Mouse (Mus musculus) common myeloid progenitor, adult 5-6 weeks (primary cell): ENCODE data around the gene Sulf2. TPM values are rescaled to one million over a fixed set of nuclear protein-coding genes. Genes with fewer than 3 reads are reported as not detected.

Experiments
- ATAC-seq: replicated peaks from 2 replicates; pipeline ENCODE4 v1.8.0; 2016; ENCODE audit warnings: low read depth, mild to moderate bottlenecking, moderate TSS enrichment, inconsistent platforms; ENCODE audit not compliant: poor library complexity, severe bottlenecking
- total RNA-seq: library from RNA; stranded (forward); fragments of 200-1000, 187-1606 nt; gene quantifications from 2 replicates; pipeline ENCODE4 v1.2.3, GENCODE M21; 2017

The Sulf2 gene
- total RNA-seq, 1 experiment from 2014 or later, result 0.41 TPM

GRCm38 (mm10) chr2:166179457-166180101 is 24.1 kb upstream of the Sulf2 start:
- ATAC-seq, result no peak

- ATAC-seq, result no peak
These were observed 20.2 kb upstream of the Sulf2 start for GRCm38 (mm10) chr2:166175552-166176136.

GRCm38 (mm10) chr2:166175145-166175544 is 19.7 kb upstream of the Sulf2 start:
- no peak for ATAC-seq

DNA sequence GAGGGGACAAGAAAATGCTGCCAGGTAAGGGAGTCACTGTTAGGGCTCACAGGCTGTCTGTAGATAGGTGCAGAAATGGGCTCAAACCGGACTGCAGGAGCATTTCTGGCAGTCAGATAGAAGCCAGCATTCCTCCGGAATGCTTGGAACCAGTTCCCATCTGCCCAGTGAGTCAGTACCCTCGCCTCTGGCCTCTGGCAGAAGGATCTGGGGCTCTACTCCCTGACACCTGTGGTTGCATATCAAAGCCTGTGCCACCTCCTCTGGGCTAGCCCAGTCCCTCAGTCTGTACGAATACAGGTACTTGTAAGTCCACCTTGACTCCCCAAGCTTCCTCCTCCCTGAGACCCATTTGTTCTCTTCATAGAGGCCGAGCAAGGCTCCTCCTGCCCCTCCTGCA is 17.7 kb upstream of the Sulf2 start:
- no peak for ATAC-seq

DNA sequence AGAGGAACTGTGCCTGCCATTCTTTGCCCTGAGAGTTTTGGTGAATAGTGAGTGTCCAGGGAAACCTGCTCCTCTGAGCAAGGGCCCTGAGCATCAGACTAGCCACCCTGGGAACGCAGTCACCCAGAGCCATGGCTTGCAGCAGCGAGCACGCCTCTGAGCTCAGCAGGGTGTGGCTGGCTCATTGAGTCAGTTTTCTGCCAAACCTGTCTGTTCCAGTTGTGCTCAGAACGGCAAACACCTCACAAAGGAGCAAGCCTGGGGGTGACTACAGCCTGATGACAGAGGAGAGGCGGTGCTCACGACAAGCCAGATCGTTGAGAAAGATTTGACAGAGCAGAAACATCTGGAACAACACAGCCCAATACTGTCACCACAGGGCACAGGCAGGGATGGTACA is 14.7 kb upstream of the Sulf2 start:
- 0 out of 2 replicates have a peak, but pooled peaks have one; percentile 3 for ATAC-seq

- ATAC-seq, result 0 out of 2 replicates have a peak, but pooled peaks have one; percentile 20
These were observed 13.4 kb upstream of the Sulf2 start for GRCm38 (mm10) chr2:166168868-166169267.

DNA sequence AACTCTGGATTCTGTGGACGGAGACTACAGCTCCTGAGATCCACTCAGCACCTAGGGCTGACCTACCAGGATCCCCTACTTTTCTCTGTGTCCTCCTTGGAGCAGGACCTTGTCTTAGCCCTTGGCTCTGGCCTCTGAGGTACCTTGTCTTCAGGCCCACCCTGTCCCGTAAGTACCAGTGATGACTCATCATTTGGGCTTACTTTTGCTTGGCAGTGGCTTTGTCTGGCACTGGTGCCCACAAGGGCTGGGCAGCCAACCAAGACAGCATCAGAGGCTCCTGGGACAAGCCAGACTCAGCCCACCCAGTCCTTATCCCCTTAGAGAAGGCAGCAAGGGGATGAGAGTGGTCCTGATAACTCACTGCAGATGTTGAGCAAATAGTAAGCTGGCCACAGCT is 11.9 kb upstream of the Sulf2 start:
- ATAC-seq, result 0 out of 2 replicates have a peak, but pooled peaks have one; percentile 27

DNA sequence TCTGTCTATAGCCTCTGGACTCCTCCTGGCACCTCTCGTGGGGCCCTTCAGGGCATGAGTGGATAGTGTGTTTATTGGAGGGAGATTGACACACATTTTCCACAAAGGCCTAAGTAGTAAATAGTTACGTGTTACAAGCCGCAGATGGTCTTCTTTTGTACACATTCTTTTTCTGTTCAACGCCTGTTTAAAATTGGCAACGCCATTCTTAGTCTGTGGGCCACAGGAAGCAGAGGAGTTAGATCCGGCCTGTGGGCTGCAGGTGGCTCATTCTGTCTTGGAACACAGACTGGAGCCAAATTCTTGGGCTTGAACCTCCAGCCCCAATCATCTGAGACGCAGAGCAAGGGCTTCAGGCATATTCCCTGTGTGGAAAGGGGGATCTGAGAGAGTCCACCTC is 9.9 kb upstream of the Sulf2 start:
- no peak for ATAC-seq

GRCm38 (mm10) chr2:166164601-166165000 is 9.1 kb upstream of the Sulf2 start:
- ATAC-seq, result peak; percentile 27

- ATAC-seq, result no peak
These were observed 8.5 kb upstream of the Sulf2 start for GRCm38 (mm10) chr2:166163917-166164316.

DNA sequence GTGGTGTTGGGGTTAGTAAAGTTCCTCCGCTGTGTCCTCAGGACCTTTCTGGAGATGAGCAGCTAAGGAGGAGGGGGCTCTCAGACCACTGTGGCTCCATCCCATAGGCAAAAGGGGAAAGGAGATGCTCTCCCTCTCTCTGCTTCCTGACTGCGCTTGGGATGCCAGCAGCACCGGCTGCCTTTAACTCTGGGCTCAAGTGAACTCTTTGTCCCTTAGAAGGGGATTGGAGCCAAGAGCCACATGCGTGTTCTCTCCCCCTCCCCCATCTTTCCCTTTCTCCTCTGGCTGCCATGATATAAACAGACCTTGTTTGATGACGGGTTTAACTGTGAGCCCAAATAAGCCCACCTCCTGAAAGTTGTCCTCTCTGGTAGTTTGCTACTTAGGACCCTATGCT is 7.8 kb upstream of the Sulf2 start:
- no peak for ATAC-seq

GRCm38 (mm10) chr2:166162160-166162559 is 6.7 kb upstream of the Sulf2 start:
- ATAC-seq, result no peak

DNA sequence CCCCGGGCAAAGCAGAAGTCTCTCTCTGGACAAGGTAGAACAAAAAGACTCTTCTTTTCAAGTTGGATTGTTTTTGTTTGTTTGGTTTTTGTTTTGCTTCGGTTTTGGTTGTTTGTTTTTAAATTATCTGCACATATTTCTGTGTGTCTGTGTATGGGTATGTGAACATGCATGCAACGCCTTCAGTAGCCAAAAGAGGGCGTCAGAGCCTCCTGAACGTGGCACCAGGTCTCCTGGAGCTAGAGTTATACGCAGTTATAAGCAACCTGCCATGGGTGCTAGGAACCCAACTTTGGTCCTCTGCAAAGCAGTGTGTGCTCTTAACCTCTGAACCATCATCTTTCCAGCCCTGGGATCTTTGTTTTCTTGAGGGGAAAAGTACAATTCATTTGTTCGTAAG is 3.8 kb upstream of the Sulf2 start:
- ATAC-seq, result no peak

DNA sequence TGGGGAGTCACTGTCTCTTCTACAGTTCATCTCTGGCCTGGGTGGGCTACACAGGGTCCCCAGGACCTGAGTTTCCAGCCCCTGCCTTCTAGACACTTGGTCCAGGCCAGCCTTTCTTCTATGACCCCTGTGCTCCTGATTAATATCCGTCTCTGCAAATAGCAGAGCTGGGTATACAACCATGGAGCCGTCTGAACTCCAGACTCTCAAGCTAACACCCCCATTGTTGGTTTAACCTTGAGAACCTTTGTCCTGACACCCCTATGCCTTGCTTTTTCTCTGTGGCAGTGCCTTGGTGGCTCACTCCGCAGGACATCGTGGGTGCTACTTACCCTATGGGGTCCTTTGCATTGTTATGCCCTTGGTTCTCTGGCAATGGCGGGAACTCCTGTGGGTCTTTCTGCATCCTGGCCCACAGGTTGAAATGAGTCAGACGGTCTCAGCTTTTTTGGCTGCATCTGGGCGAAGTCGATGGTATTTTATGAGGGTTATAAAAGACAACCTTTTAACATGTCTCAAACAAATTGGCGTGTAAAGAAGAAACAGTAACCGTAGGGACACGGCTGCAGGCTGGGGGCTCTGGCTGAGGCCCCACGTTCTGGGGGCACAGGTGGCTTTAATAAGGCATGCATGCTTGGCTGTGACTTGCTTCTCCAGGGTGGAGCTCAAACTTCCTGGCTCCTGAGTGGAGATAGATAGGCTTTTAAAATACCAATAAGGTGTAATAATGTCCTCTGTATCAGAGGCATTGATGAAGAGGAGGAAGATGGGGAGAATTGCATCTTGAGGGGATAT is 2.5 kb upstream of the Sulf2 start:
- no peak for ATAC-seq

- no peak for ATAC-seq
These were observed 1.7 kb upstream of the Sulf2 start for GRCm38 (mm10) chr2:166157144-166157543.

DNA sequence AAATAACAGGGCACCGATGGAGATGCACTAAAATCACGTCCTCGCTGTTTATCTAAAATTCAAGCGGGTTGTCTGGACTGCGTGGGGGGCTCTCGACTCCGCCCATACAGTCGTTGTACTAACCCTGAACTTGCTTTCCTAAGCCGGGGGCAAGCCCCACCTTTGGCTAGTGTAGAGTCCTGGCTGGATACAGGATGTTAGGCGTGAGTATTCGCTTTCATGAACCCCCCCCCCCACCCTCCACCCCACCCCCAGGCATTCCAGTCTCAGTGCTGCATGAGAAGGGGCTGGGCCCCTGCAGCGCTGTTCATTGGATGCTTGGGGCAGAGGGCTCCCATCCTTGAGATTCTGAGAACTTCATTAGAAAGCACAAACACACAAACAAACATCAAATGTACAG is 659 bp upstream of the Sulf2 start:
- ATAC-seq, result no peak

DNA sequence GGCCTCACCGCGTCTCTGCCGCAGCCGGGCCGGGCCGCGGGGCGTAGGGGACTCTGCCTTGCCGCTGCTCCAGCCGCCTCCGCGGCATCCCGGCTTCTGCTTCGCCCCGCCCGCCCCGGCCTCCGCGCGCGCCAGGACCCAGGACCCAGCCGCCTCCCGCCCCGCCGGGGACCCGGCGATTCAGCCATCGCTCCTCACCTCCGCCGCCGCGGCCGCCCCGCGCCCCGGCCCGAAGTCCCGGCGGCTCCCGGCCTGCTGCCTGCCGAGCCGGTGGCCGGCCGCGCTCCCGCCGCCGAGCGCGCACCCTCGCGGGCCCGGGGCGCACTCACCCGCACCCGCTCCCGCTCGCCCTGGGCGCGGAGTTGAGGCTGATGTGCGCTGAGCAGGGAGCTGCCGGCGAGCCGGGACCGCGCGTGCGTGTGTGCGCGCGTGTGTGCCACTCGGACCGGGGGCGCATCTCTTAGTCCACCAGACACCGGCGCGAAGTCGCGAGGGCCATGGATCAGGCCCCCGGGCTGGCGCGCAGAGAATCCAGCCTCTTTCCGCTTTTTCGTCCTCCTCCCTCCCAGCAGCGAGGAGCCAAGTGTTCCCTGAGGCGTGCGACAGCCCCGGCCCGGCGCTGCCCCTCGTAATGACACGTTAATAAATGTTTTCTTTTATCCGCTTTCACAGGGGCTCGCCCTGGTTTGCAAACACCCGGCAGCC is 562 bp downstream of the Sulf2 start:
- ATAC-seq, result no peak

DNA sequence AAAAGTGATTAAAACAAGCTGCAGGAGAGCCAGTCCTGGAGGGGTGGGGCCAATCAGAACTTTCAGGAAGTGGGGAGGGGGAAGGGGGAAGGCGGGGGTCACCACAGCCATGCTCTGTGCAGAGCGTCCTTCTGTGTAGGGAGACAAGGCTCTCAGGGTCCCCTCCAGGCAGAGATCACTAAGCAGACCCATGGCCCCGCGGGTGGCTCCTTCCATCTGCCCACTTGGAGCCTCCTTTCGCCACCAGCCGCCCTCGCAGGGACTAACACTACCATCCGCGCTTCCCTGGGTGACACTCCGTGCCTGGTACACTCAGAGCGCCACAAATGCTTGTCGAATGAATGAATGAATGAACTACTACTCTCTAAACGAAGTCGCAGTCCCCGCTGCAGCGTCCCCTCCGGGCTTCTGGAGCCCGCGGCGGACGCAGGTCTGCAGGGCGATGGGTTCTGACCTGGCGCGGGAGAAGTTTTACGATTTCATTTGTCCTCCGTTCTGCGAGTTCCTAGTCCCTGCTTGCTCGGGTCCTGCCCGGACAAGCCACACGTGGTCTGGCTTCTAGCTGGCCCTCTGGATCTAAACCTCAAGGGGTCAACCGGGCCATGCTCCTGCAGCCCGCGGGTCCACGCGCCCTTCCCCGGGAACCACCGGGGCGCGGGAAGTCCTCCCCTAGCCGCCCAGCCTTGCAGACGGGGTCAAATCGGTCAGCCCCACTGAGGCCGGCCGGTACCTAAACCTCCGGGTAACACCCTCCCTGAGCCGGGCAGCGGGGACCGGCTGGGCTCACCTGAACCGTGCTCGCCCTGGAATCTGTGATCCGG is 1.4 kb downstream of the Sulf2 start:
- no peak for ATAC-seq

DNA sequence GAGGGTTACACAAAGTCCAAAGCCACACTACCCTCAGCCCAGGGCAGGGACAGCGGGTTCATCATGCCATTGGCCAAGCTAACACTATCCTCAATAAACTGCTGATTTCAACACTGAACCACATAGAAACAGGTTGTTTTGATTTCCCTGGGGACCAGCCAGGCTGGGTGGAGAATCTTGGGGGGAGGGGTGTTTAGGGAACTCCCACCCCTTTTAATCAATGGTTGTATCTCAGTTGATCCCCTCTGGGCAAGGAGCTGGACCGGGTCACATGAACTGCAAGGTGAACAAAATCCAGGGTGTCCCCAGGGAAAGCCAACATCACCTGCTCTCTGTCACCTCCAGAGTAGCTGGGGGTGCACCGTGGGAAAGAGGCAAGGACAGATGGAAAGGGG is 2.1 kb downstream of the Sulf2 start:
- ATAC-seq, result no peak
